Mouse (Mus musculus): Measurements from ENCODE around the gene Abhd17c. TPM values are rescaled to one million over a fixed set of nuclear protein-coding genes. Genes with fewer than 3 reads are reported as not detected.

Abhd17c gene
- total and polyA plus RNA-seq, 3 experiments = 33.5 to 55.7 TPM; not detected in 1

DNA sequence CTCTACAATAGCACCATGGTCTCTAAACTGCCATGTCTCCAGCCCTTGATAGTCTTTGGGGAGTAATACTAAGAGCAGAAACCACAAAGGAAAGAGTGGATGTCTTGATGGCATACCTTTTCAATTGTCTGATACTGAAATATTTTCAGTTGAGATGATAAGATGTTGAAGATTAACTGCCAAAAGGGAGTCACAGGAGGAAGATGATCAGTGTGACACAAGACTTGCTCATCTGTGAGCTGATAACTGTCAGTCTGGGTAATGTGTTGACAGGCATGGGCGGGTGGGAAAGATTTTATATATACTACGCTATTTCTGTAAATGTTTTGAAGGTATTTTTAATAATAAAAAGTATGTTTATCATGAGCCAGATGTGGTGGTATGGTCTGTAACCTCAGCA lies 16.7 kb upstream of the Abhd17c start:
- H3K4me1 ChIP-seq (ENCODE audit: control insufficient read depth in 1 of 2, insufficient read depth in 2 of 2, low read length in 2 of 2) = peaks cover 0 to 23% of the 10 kb centered on the region in 2 experiments
- H3K9me3 ChIP-seq (replicated peaks; ENCODE audit: insufficient read depth, low read length) = no peaks in the 10 kb centered on the region
- no peaks in the 10 kb centered on the region; a peak in 1 of 4 replicates for H3K27me3 ChIP-seq (ENCODE audit: control insufficient read depth in 1 of 2, insufficient read depth in 2 of 2, low read length in 2 of 2)
- TF ChIP-seq CTCF (IDR thresholded peaks at IDR 0.05 in 2 of 3, conservative IDR thresholded peaks at IDR 0.05 in 1 of 3; ENCODE audit: control insufficient read depth in 1 of 3, insufficient read depth in 1 of 3, low read depth in 2 of 3, low read length in 3 of 3, poor library complexity in 1 of 3, severe bottlenecking in 1 of 3) (no peak), MAX (IDR thresholded peaks at IDR 0.05; ENCODE audit: low read length) (0 out of 2 replicates have a peak, but pooled peaks have one; percentile 27), HCFC1 (IDR thresholded peaks at IDR 0.05; ENCODE audit: low read depth, low read length) (0 out of 2 replicates have a peak, but pooled peaks have one; percentile 16), MYB (IDR thresholded peaks at IDR 0.05; ENCODE audit: low read depth, low read length) (peak; percentile 61; the same call in 1 of the 2 replicates), RCOR1 (IDR thresholded peaks at IDR 0.05; ENCODE audit: low read depth, low read length) (0 out of 2 replicates have a peak, but pooled peaks have one; percentile 13), MEF2A (IDR thresholded peaks at IDR 0.05; ENCODE audit: extremely low read depth, insufficient replicate concordance, low read depth, low read length, poor library complexity, severe bottlenecking) (peak; percentile 48; the same call in 1 of the 2 replicates), EP300 (IDR thresholded peaks at IDR 0.05; ENCODE audit: low read depth in 1 of 2, low read length in 2 of 2) (peak; percentile 50 to 62; a peak in 3 of 4 replicates), GATA1 (IDR thresholded peaks at IDR 0.05; ENCODE audit: low read depth, low read length) (peak; percentile 57), TCF12 (IDR thresholded peaks at IDR 0.05; ENCODE audit: low read depth, low read length) (peak; percentile 63), KAT2A (conservative IDR thresholded peaks at IDR 0.05; ENCODE audit: low read depth, low read length) (no peak), ZKSCAN1 (IDR thresholded peaks at IDR 0.05; ENCODE audit: low read depth, low read length) (no peak), SIN3A (IDR thresholded peaks at IDR 0.05; ENCODE audit: low read length) (peak; percentile 55), TBP (IDR thresholded peaks at IDR 0.05; ENCODE audit: low read depth, low read length) (no peak), TAL1 (IDR thresholded peaks at IDR 0.05; ENCODE audit: low read length) (no peak), BHLHE40 (IDR thresholded peaks at IDR 0.05; ENCODE audit: borderline replicate concordance, low read depth, low read length) (no peak), USF2 (IDR thresholded peaks at IDR 0.05; ENCODE audit: borderline replicate concordance in 1 of 2, insufficient read depth in 1 of 2, low read depth in 1 of 2, low read length in 2 of 2) (no peak), MXI1 (IDR thresholded peaks at IDR 0.05; ENCODE audit: low read depth, low read length) (no peak), ETS1 (IDR thresholded peaks at IDR 0.05; ENCODE audit: low read depth, low read length) (peak; percentile 76), POLR2AphosphoS5 (IDR thresholded peaks at IDR 0.05; ENCODE audit: borderline replicate concordance, low read depth, low read length) (no peak), MAFK (IDR thresholded peaks at IDR 0.05; ENCODE audit: borderline replicate concordance, low read depth, low read length) (no peak), ZC3H11A (IDR thresholded peaks at IDR 0.05; ENCODE audit: low read depth, low read length) (no peak)
- no peaks in the 10 kb centered on the region for H3K79me2 ChIP-seq (ENCODE audit: control insufficient read depth, insufficient read depth, low read length, poor library complexity)
- peaks cover 0 to 30% of the 10 kb centered on the region in 2 experiments; a peak in 2 of 4 replicates for H3K36me3 ChIP-seq (ENCODE audit: control insufficient read depth in 1 of 2, insufficient read depth in 2 of 2, low read length in 2 of 2)
- H3K9ac ChIP-seq (ENCODE audit: control insufficient read depth, low read depth, low read length, poor library complexity, severe bottlenecking) = no peak overlapping the region
- DNase-seq (ENCODE audit: low read depth, low spot score) = peak; percentile 51
- H3K27ac ChIP-seq (ENCODE audit: control insufficient read depth, low read depth, low read length) = peak overlapping the region; percentile 45; the same call in 1 of the 2 replicates
- H3K4me3 ChIP-seq (ENCODE audit: control insufficient read depth in 1 of 2, insufficient read depth in 1 of 2, low read depth in 2 of 2, low read length in 2 of 2) = no peak overlapping the region

Data from MEL (cell line).